Mouse (Mus musculus) olfactory bulb, adult 2 months (tissue): Measurements from ENCODE around the gene Fgfr2. TPM values are rescaled to one million over a fixed set of nuclear protein-coding genes. Genes with fewer than 3 reads are reported as not detected.

Experiments used
- H3K27ac ChIP-seq: fragments of 200-500 bp; 2 replicates; pipeline ENCODE4 v1.5.1; 2012; ENCODE audit warnings: low read depth, low read length; ENCODE audit not compliant: insufficient read depth
- H3K4me1 ChIP-seq: fragments of 200-500 bp; 2 replicates; pipeline ENCODE4 v1.6.1; 2012; ENCODE audit warnings: low read length; ENCODE audit not compliant: control insufficient read depth, insufficient read depth
- H3K4me3 ChIP-seq: fragments of 200-500 bp; 2 replicates; pipeline ENCODE4 v1.5.1; 2012; ENCODE audit warnings: mild to moderate bottlenecking, low read depth, low read length, moderate library complexity; ENCODE audit not compliant: insufficient read depth
- CTCF ChIP-seq: fragments of 200-500 bp; IDR thresholded peaks from 2 replicates; pipeline ENCODE4 v1.5.1; 2012; ENCODE audit warnings: low read depth, mild to moderate bottlenecking, low read length, moderate library complexity; ENCODE audit not compliant: insufficient read depth
- POLR2A ChIP-seq: fragments of 200-500 bp; IDR thresholded peaks from 2 replicates; pipeline ENCODE4 v1.6.1; 2012; ENCODE audit warnings: mild to moderate bottlenecking, low read depth, low read length, moderate library complexity; ENCODE audit not compliant: insufficient read depth
- WGBS: fragments of 180-500 bp; shearing (Covaris S2); methylation state at CpG from one replicate; pipeline ENCODE4 v1.1.7; 2018; 5-methylcytosine and 5-hydroxymethylcytosine counted together
- polyA plus RNA-seq: library from polyadenylated mRNA; stranded (reverse); fragments of >200 nt; gene quantifications from 2 replicates; pipeline ENCODE4 v1.2.4, GENCODE M21; 2012; ENCODE audit warnings: low replicate concordance; ENCODE audit not compliant: missing spikeins, insufficient read depth, insufficient read length

Fgfr2 gene
- polyA plus RNA-seq, 1 experiment, result not detected

- TF ChIP-seq POLR2A (no peak), CTCF (no peak)
Measured at GRCm38 (mm10) chr7:130184864-130185263, 2938.3 kb downstream of the Fgfr2 start.

GRCm38 (mm10) chr7:130183960-130184359, 2939.2 kb downstream of the Fgfr2 start:
- TF ChIP-seq POLR2A (no peak), CTCF (no peak)
- Histone ChIP-seq H3K4me3 (no peak overlapping the region), H3K4me1 (peaks cover 5% of the 10 kb centered on the region; the same call in 1 of the 2 replicates), H3K27ac (no peak overlapping the region)
- 46% methylated on average over 5 of the region's 5 CpGs for WGBS

More at GRCm38 (mm10) chr7:130184864-130185263, 2938.3 kb downstream of the Fgfr2 start:
- 87% methylated on average over 5 of the region's 5 CpGs for WGBS
- Histone ChIP-seq H3K4me3 (no peak overlapping the region), H3K27ac (no peak overlapping the region), H3K4me1 (peaks cover 5% of the 10 kb centered on the region; the same call in 1 of the 2 replicates)

GRCm38 (mm10) chr7:130182551-130182950, 2940.6 kb downstream of the Fgfr2 start:
- 61% methylated on average over 18 of the region's 18 CpGs for WGBS
- TF ChIP-seq CTCF (no peak), POLR2A (no peak)
- H3K27ac ChIP-seq, result no peak overlapping the region
- peaks cover 5% of the 10 kb centered on the region; the same call in 1 of the 2 replicates for H3K4me1 ChIP-seq
- H3K4me3 ChIP-seq, result no peak overlapping the region

- H3K4me1 ChIP-seq, result peaks cover 13% of the 10 kb centered on the region
- no peak overlapping the region for H3K4me3 ChIP-seq
- no peak overlapping the region for H3K27ac ChIP-seq
- 72% methylated on average over 3 of the region's 3 CpGs for WGBS
- TF ChIP-seq POLR2A, result no peak
- TF ChIP-seq CTCF, result no peak
Measured at GRCm38 (mm10) chr7:130178991-130179390, 2944.2 kb downstream of the Fgfr2 start.

- Histone ChIP-seq H3K4me1 (peaks cover 8% of the 10 kb centered on the region), H3K4me3 (no peak overlapping the region), H3K27ac (no peak overlapping the region)
- TF ChIP-seq CTCF (no peak), POLR2A (no peak)
- WGBS, result 89% methylated on average over 5 of the region's 5 CpGs
Measured at GRCm38 (mm10) chr7:130177009-130177408, 2946.1 kb downstream of the Fgfr2 start.

- TF ChIP-seq CTCF (no peak), POLR2A (no peak)
- Histone ChIP-seq H3K4me3 (no peak overlapping the region), H3K4me1 (peaks cover 8% of the 10 kb centered on the region), H3K27ac (0 out of 2 replicates have a peak overlapping the region, but pooled peaks have one; percentile 12)
- 38% methylated on average over 7 of the region's 7 CpGs for WGBS
Measured at GRCm38 (mm10) chr7:130174525-130174924, 2948.6 kb downstream of the Fgfr2 start.

GRCm38 (mm10) chr7:130173914-130174313, 2949.2 kb downstream of the Fgfr2 start:
- TF ChIP-seq CTCF (no peak), POLR2A (no peak)
- Histone ChIP-seq H3K4me3 (no peak overlapping the region), H3K27ac (no peak overlapping the region), H3K4me1 (peaks cover 8% of the 10 kb centered on the region)
- 63% methylated on average over 5 of the region's 5 CpGs for WGBS

- TF ChIP-seq CTCF, result no peak
- no peak for TF ChIP-seq POLR2A
- H3K27ac ChIP-seq, result no peak overlapping the region
- H3K4me1 ChIP-seq, result peaks cover 12% of the 10 kb centered on the region
- H3K4me3 ChIP-seq, result no peak overlapping the region
- WGBS, result 83% methylated on average over 8 of the region's 8 CpGs
Measured at GRCm38 (mm10) chr7:130170144-130170543, 2953.0 kb downstream of the Fgfr2 start.

- TF ChIP-seq POLR2A (no peak), CTCF (no peak)
- Histone ChIP-seq H3K4me1 (peaks cover 4% of the 10 kb centered on the region), H3K4me3 (no peak overlapping the region), H3K27ac (no peak overlapping the region)
- 69% methylated on average over 12 of the region's 12 CpGs for WGBS
Measured at GRCm38 (mm10) chr7:130168296-130168695, 2954.9 kb downstream of the Fgfr2 start.

- H3K4me3 ChIP-seq, result no peak overlapping the region
- WGBS, result 50% methylated on average over 5 of the region's 5 CpGs
- no peak for TF ChIP-seq POLR2A
- no peak for TF ChIP-seq CTCF
- no peak overlapping the region for H3K27ac ChIP-seq
- peaks cover 4% of the 10 kb centered on the region for H3K4me1 ChIP-seq
Measured at GRCm38 (mm10) chr7:130167261-130167660, 2955.9 kb downstream of the Fgfr2 start.
